Mouse (Mus musculus) liver, embryonic 14.5 days (tissue): ENCODE measurements around the gene Rab11fip5. TPM values are rescaled to one million over a fixed set of nuclear protein-coding genes. Genes with fewer than 3 reads are reported as not detected.

Experiments
- ATAC-seq: fragments of 200-750 bp; cut with Nextera tagmentation; 2 replicates; pipeline ENCODE4 v1.8.0; 2017; ENCODE audit warnings: moderate number of reproducible peaks, mild to moderate bottlenecking, moderate library complexity; ENCODE audit not compliant: insufficient read depth
- DNase-seq, 3 experiments: peaks; one replicate each; pipeline ENCODE4 v3.0.0-alpha.2; 2012 to 2013; ENCODE audit warnings: low read depth in 3 of 3, low spot score in 3 of 3
- H3K27ac ChIP-seq: fragments of 300-500 bp; sonication (generic); 2 replicates; pipeline ENCODE4 v1.5.1; 2014; ENCODE audit warnings: moderate library complexity, mild to moderate bottlenecking, control low read depth, inconsistent platforms
- H3K27me3 ChIP-seq: fragments of 300-500 bp; sonication (generic); 2 replicates; pipeline ENCODE4 v1.6.1; 2014; ENCODE audit warnings: mild to moderate bottlenecking, low read length, moderate library complexity; ENCODE audit not compliant: control insufficient read depth, insufficient read depth
- H3K36me3 ChIP-seq: fragments of 300-500 bp; sonication (generic); replicated peaks from 2 replicates; pipeline ENCODE4 v1.6.1; 2014; ENCODE audit warnings: low read depth; ENCODE audit not compliant: control insufficient read depth, insufficient read depth
- H3K4me1 ChIP-seq, 2 experiments: fragments of 200-500 bp in 1 of 2; fragments of 300-500 bp in 1 of 2; sonication (generic) in 1 of 2; replicated peaks; 2 replicates each; pipeline ENCODE4 v1.6.1; 2012 to 2014; ENCODE audit warnings: antibody characterized with exemption in 1 of 2, inconsistent platforms in 1 of 2, low read length in 1 of 2; ENCODE audit not compliant: control insufficient read depth in 2 of 2, insufficient read depth in 2 of 2
- H3K4me2 ChIP-seq: fragments of 300-500 bp; sonication (generic); 2 replicates; pipeline ENCODE4 v1.6.1; 2014; ENCODE audit warnings: low read depth, mild to moderate bottlenecking, control low read depth, moderate library complexity
- H3K4me3 ChIP-seq, 2 experiments: fragments of 200-500 bp in 1 of 2; fragments of 300-500 bp in 1 of 2; sonication (generic) in 1 of 2; 2 replicates each; pipeline ENCODE4 v1.5.1; 2012 to 2014; ENCODE audit warnings: low read depth in 2 of 2, low read length in 2 of 2, mild to moderate bottlenecking in 2 of 2, control low read depth in 1 of 2, inconsistent platforms in 1 of 2, moderate library complexity in 1 of 2; ENCODE audit not compliant: insufficient read depth in 1 of 2
- H3K9ac ChIP-seq: fragments of 300-500 bp; sonication (generic); replicated peaks from 2 replicates; pipeline ENCODE4 v1.6.1; 2014; ENCODE audit warnings: mild to moderate bottlenecking, control low read depth, moderate library complexity
- H3K9me3 ChIP-seq: fragments of 300-500 bp; sonication (generic); 2 replicates; pipeline ENCODE4 v1.6.1; 2016; ENCODE audit warnings: low read length, mixed read lengths; ENCODE audit not compliant: control insufficient read depth
- CTCF ChIP-seq: IDR thresholded peaks from 2 replicates; pipeline ENCODE4 v1.5.1; 2016; ENCODE audit warnings: antibody characterized with exemption, low read depth, control low read depth
- EP300 ChIP-seq: IDR thresholded peaks from 2 replicates; pipeline ENCODE4 v1.6.1; 2016; ENCODE audit warnings: antibody characterized with exemption, low read depth
- WGBS: fragments of 180-500 bp; shearing (Covaris S2); extraction: QIAGEN DNeasy Blood & Tissue Kit; methylation state at CpG from one replicate; pipeline ENCODE4 v1.1.7; 2014; ENCODE audit not compliant: insufficient replicate concordance; 5-methylcytosine and 5-hydroxymethylcytosine counted together
- polyA plus RNA-seq, 2 experiments: library from polyadenylated mRNA; depleted of rRNA in 1 of 2; stranded (reverse) in 1 of 2; unstranded in 1 of 2; fragments of >200 nt; fragmentation: Nextera tagmentation in 1 of 2; extraction: Ambion mirVana in 1 of 2; gene quantifications; 2 replicates each; pipeline versions ENCODE4 v1.2.1 to v1.2.3; 2012 to 2014

Gene Rab11fip5
- polyA plus RNA-seq, 2 experiments = 0.33 to 0.40 TPM

DNA sequence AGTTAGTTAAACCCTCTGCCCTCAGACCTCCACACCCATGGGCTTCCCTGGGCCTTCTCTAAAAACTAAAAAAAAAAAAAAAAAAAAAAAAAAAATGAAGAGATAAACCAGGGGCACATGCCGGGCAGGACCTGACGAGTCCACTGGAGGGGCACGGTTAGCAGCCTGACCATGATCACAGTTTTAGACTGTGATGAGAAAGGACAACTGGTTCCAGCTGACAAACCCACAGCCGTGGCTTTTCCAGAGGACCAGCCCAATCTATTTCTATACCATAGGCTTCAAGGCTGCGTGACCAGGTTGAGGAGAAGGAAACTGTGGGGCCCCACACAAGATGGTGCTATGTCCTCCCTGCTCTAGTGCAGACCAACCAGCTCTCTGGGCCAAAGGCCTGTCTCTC is 4.4 kb downstream of the Rab11fip5 start:
- Histone ChIP-seq H3K9me3 (no peaks in the 10 kb centered on the region), H3K9ac (no peak overlapping the region), H3K36me3 (no peaks in the 10 kb centered on the region), H3K27me3 (no peaks in the 10 kb centered on the region; the same call in 1 of the 2 replicates), H3K4me2 (no peak overlapping the region), H3K4me1 (peaks cover 1 to 10% of the 10 kb centered on the region in 2 experiments), H3K4me3 (no peak overlapping the region), H3K27ac (no peak overlapping the region)
- 66% methylated on average over 5 of the region's 5 CpGs for WGBS
- TF ChIP-seq EP300 (no peak), CTCF (no peak)
- ATAC-seq = no peak
- no peak for DNase-seq

DNA sequence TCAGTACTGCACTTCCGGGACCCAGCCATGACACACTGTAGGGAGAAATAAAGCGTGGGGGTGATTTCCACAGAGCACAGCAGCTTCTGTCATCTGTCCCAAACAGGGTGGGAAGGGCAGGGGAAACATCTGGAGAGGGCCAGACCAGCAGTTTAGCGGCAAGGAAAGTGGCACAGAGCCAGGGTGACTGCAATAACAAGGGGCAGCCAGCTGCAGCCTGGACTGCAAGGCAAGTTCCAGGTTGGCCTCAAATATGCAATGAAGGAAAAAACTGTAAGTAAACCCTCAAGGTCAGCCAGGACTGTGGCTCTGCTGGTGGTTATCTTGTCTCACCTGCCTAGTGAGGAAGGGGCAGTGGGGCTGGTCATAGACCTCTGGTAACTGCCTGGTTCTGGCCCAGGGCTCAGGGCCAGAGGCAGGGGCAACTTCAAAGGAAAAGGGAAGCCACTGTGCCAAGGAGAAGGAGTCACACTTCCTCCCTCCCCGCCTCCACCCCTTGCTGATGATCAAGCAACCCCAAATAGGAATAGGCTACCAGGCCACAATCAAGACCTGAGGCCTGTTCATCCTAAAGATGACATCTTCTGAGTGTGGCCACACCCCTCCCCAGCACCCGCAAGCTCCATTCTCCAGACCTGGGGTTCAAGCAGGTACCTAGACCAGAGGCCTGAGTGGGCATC is 5.1 kb downstream of the Rab11fip5 start:
- Histone ChIP-seq H3K4me2 (no peak overlapping the region), H3K27ac (no peak overlapping the region)

DNA sequence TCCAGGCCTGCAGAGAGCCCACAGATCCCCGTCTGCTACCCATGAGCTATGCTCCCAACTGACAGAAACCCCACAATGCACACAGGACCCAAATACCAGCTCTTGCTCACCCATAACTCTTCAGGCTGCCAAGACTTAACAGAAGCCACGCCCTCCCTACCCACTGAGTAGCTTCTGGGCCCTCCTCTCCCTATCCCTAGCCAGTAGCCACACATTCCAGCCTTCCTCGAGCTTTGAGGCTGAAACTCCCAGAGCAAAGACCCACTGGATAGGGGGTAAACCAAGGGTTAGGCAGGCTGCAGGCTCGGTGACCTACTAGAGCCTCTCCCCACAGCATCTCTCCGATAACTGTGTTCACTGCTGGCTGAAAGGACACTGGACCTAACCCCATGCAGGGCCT is 5.7 kb downstream of the Rab11fip5 start:
- Histone ChIP-seq H3K4me3 (no peak overlapping the region), H3K36me3 (no peaks in the 10 kb centered on the region), H3K4me1 (peaks cover 0 to 10% of the 10 kb centered on the region in 2 experiments; a peak in 2 of 4 replicates), H3K9ac (no peak overlapping the region), H3K27ac (no peak overlapping the region), H3K9me3 (no peaks in the 10 kb centered on the region), H3K4me2 (no peak overlapping the region), H3K27me3 (no peaks in the 10 kb centered on the region; the same call in 1 of the 2 replicates)
- ATAC-seq (no peak), DNase-seq (no peak)
- 61% methylated on average over 5 of the region's 5 CpGs for WGBS
- TF ChIP-seq EP300 (no peak), CTCF (no peak)

More for the DNA sequence above, 5.1 kb downstream of the Rab11fip5 start:
- Histone ChIP-seq H3K27me3 (no peaks in the 10 kb centered on the region; the same call in 1 of the 2 replicates), H3K36me3 (no peaks in the 10 kb centered on the region), H3K4me3 (no peak overlapping the region), H3K4me1 (peaks cover 0 to 10% of the 10 kb centered on the region in 2 experiments; a peak in 3 of 4 replicates), H3K9ac (no peak overlapping the region), H3K9me3 (no peaks in the 10 kb centered on the region)
- WGBS = 66% methylated on average over 5 of the region's 5 CpGs
- DNase-seq (no peak), ATAC-seq (no peak)
- TF ChIP-seq CTCF (no peak), EP300 (no peak)

DNA sequence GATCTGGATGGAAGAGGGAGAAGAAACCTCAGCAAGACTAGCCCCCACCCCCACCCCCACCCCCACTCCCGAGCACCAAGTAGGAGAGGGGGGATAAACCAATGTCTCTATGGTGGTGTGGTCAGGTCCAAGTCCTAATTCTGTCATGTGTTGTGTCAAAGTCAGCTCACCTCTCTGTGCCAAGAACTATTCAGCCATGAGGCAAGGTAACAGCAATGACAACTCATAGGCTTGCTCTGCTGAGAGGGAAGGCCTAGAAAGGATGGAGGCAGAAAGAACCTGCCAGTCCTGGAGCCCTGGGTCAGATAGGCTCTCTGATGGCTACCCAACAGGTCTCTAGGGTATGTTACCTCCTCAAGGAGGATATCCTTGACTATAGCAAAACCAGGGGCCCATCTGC is 6.3 kb downstream of the Rab11fip5 start:
- WGBS = 44% methylated on average over 1 of the region's 1 CpGs
- TF ChIP-seq EP300 (no peak), CTCF (no peak)
- no peak overlapping the region for H3K9ac ChIP-seq
- no peaks in the 10 kb centered on the region for H3K36me3 ChIP-seq
- H3K9me3 ChIP-seq = no peaks in the 10 kb centered on the region
- peaks cover 0 to 10% of the 10 kb centered on the region in 2 experiments; a peak in 1 of 4 replicates for H3K4me1 ChIP-seq
- no peak overlapping the region for H3K4me2 ChIP-seq
- no peaks in the 10 kb centered on the region; the same call in 1 of the 2 replicates for H3K27me3 ChIP-seq
- no peak overlapping the region for H3K4me3 ChIP-seq
- no peak overlapping the region for H3K27ac ChIP-seq
- ATAC-seq = no peak
- DNase-seq = no peak

DNA sequence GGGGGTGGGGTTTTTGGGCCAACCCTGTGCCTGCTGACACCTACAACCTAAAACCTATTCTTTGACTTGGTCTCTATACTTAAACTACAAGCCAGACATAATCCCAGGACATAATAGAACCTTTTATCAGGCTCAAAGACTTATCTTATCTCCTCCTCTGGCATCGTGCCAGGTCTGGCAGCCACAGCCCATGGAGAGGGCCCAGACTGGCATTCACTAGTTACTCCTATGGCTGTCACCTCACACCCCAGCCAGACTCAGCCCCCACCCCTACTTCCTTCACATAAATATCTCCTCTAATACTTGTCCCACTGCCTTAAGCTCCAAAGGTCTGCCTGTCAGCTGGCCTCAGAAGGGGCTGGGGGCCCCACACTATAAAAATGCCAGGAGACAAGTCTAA is 8.0 kb downstream of the Rab11fip5 start:
- Histone ChIP-seq H3K36me3 (no peaks in the 10 kb centered on the region), H3K4me2 (no peak overlapping the region), H3K4me1 (peaks cover 0 to 10% of the 10 kb centered on the region in 2 experiments; a peak in 1 of 4 replicates), H3K9me3 (no peaks in the 10 kb centered on the region), H3K27me3 (no peaks in the 10 kb centered on the region; the same call in 1 of the 2 replicates), H3K4me3 (no peak overlapping the region), H3K27ac (no peak overlapping the region), H3K9ac (no peak overlapping the region)
- ATAC-seq = no peak
- no peak for DNase-seq
- TF ChIP-seq CTCF (no peak), EP300 (no peak)
- WGBS = 24% methylated on average over 1 of the region's 1 CpGs
